ENCODE assay signal across 16 mouse cellular contexts in genomic region chr19:41812525-41812924, GRCm38 (mm10).
"Had no signal": no experiment of that assay in that cellular context is flagged by ENCODE, and none has a peak within 500 bp of the region (broad histone marks: within the 10 kb centered on the region; RNA-seq: fewer than 3 reads in every experiment).

No protein-coding gene starts in this region.

- H3K27me3 ChIP-seq: limb, embryonic 15.5 days; midbrain, embryonic 15.5 days; neural tube, embryonic 13.5 days; stomach, embryonic 15.5 days had no signal

- ATAC-seq: midbrain, embryonic 15.5 days had no signal

- H3K4me1 ChIP-seq: midbrain, embryonic 15.5 days; neural tube, embryonic 13.5 days had no signal

- DNase-seq: kidney, postnatal 36 days; layer of hippocampus, adult 9-11 months; layer of hippocampus, postnatal 36 days; lung, embryonic 14.5 days; lung, postnatal 10 days; lung, postnatal 4 days; retina, postnatal 1 day; right cerebral cortex, postnatal 4 days; thymus, adult 2 months; thymus, postnatal 25 days had no signal

- H3K4me3 ChIP-seq: limb, embryonic 15.5 days; midbrain, embryonic 10.5 days; midbrain, embryonic 15.5 days; neural tube, embryonic 13.5 days; stomach, embryonic 15.5 days had no signal

- H3K36me3 ChIP-seq: limb, embryonic 15.5 days; midbrain, embryonic 10.5 days; midbrain, embryonic 15.5 days; neural tube, embryonic 13.5 days; stomach, embryonic 15.5 days had no signal

- H3K27ac ChIP-seq: kidney, postnatal 0 days; limb, embryonic 15.5 days; midbrain, embryonic 10.5 days; midbrain, embryonic 15.5 days; neural tube, embryonic 13.5 days; stomach, embryonic 15.5 days had no signal

- H3K9ac ChIP-seq: limb, embryonic 15.5 days; lung, embryonic 14.5 days; midbrain, embryonic 15.5 days; neural tube, embryonic 13.5 days; stomach, embryonic 15.5 days had no signal

- H3K9me3 ChIP-seq: limb, embryonic 15.5 days; midbrain, embryonic 10.5 days; midbrain, embryonic 15.5 days; neural tube, embryonic 13.5 days; stomach, embryonic 15.5 days had no signal

- H3K4me2 ChIP-seq: limb, embryonic 15.5 days; lung, embryonic 14.5 days; midbrain, embryonic 15.5 days; neural tube, embryonic 13.5 days; stomach, embryonic 15.5 days had no signal
